Mouse (Mus musculus) MEL (cell line): ENCODE measurements around the gene Tpx2. TPM values are rescaled to one million over a fixed set of nuclear protein-coding genes. Genes with fewer than 3 reads are reported as not detected.

ENCODE experiments used
- DNase-seq: peaks from one replicate; pipeline ENCODE4 v3.0.0; 2011; ENCODE audit warnings: low read depth, low spot score
- H3K27ac ChIP-seq: 2 replicates; pipeline ENCODE4 v1.5.1; 2012; ENCODE audit warnings: low read depth, mild to moderate bottlenecking, control low read depth, low read length, moderate library complexity; ENCODE audit not compliant: control insufficient read depth
- H3K27me3 ChIP-seq, 2 experiments: fragments of 150-350 bp in 1 of 2; sonication (generic) in 1 of 2; 2 replicates each; pipeline ENCODE4 v1.6.1; 2012; ENCODE audit warnings: low read length in 2 of 2, mild to moderate bottlenecking in 2 of 2, improper control_type of control experiment in 1 of 2, moderate library complexity in 1 of 2; ENCODE audit not compliant: insufficient read depth in 2 of 2, control insufficient read depth in 1 of 2
- H3K36me3 ChIP-seq, 2 experiments: 2 replicates each; pipeline ENCODE4 v1.6.1; 2012 to 2014; ENCODE audit warnings: low read length in 2 of 2, improper control_type of control experiment in 1 of 2, inconsistent platforms in 1 of 2, mild to moderate bottlenecking in 1 of 2; ENCODE audit not compliant: insufficient read depth in 2 of 2, control insufficient read depth in 1 of 2
- H3K4me1 ChIP-seq, 2 experiments: fragments of 150-350 bp in 1 of 2; sonication (generic) in 1 of 2; 2 replicates each; pipeline ENCODE4 v1.6.1; 2012; ENCODE audit warnings: low read length in 2 of 2, improper control_type of control experiment in 1 of 2, mild to moderate bottlenecking in 1 of 2; ENCODE audit not compliant: insufficient read depth in 2 of 2, control insufficient read depth in 1 of 2
- H3K4me3 ChIP-seq, 2 experiments: fragments of 150-350 bp in 1 of 2; sonication (generic) in 1 of 2; 2 replicates each; pipeline ENCODE4 v1.5.1; 2012; ENCODE audit warnings: low read depth in 2 of 2, low read length in 2 of 2, mild to moderate bottlenecking in 2 of 2, moderate library complexity in 2 of 2, control low read depth in 1 of 2, improper control_type of control experiment in 1 of 2; ENCODE audit not compliant: control insufficient read depth in 1 of 2, insufficient read depth in 1 of 2
- H3K79me2 ChIP-seq: 2 replicates; pipeline ENCODE4 v1.6.1; 2012; ENCODE audit warnings: mild to moderate bottlenecking, low read length, moderate library complexity; ENCODE audit not compliant: control insufficient read depth, poor library complexity, insufficient read depth
- H3K9ac ChIP-seq: 2 replicates; pipeline ENCODE4 v1.6.1; 2012; ENCODE audit warnings: low read depth, mild to moderate bottlenecking, control low read depth, low read length, moderate library complexity; ENCODE audit not compliant: control insufficient read depth, poor library complexity, severe bottlenecking
- H3K9me3 ChIP-seq: fragments of 150-350 bp; sonication (generic); replicated peaks from 2 replicates; pipeline ENCODE4 v1.6.1; 2012; ENCODE audit warnings: mild to moderate bottlenecking, low read length, improper control_type of control experiment, moderate library complexity; ENCODE audit not compliant: insufficient read depth
- BHLHE40 ChIP-seq: IDR thresholded peaks from 2 replicates; pipeline ENCODE4 v1.6.1; 2012; ENCODE audit warnings: low read depth, mild to moderate bottlenecking, inconsistent platforms, low read length, improper control_type of control experiment, borderline replicate concordance
- CTCF ChIP-seq, 3 experiments: IDR thresholded peaks in 2 of 3; conservative IDR thresholded peaks in 1 of 3; 2 replicates each; pipeline ENCODE4 v1.5.1; 2011 to 2012; ENCODE audit warnings: low read length in 3 of 3, low read depth in 2 of 3, mild to moderate bottlenecking in 2 of 3, improper control_type of control experiment in 1 of 3, inconsistent platforms in 1 of 3, mixed read lengths in 1 of 3, moderate library complexity in 1 of 3; ENCODE audit not compliant: control insufficient read depth in 1 of 3, insufficient read depth in 1 of 3, poor library complexity in 1 of 3, severe bottlenecking in 1 of 3
- ELF1 ChIP-seq: IDR thresholded peaks from 2 replicates; pipeline ENCODE4 v1.6.1; 2014; ENCODE audit warnings: low read depth, mild to moderate bottlenecking, inconsistent platforms, low read length, improper control_type of control experiment, moderate library complexity
- EP300 ChIP-seq, 2 experiments: IDR thresholded peaks; 2 replicates each; pipeline ENCODE4 v1.6.1; 2011; ENCODE audit warnings: improper control_type of control experiment in 2 of 2, low read length in 2 of 2, low read depth in 1 of 2, mild to moderate bottlenecking in 1 of 2
- ETS1 ChIP-seq: IDR thresholded peaks from 2 replicates; pipeline ENCODE4 v1.6.1; 2012; ENCODE audit warnings: low read depth, mild to moderate bottlenecking, inconsistent platforms, low read length, improper control_type of control experiment, moderate library complexity
- GABPA ChIP-seq: IDR thresholded peaks from 2 replicates; pipeline ENCODE4 v1.6.1; 2012; ENCODE audit warnings: low read depth, mild to moderate bottlenecking, inconsistent platforms, low read length, improper control_type of control experiment, moderate library complexity
- GATA1 ChIP-seq: IDR thresholded peaks from 2 replicates; pipeline ENCODE4 v1.6.1; 2011; ENCODE audit warnings: low read depth, low read length, improper control_type of control experiment
- KAT2A ChIP-seq: conservative IDR thresholded peaks from 2 replicates; pipeline ENCODE4 v1.6.1; 2012; ENCODE audit warnings: low read depth, low read length, improper control_type of control experiment, inconsistent platforms
- MAZ ChIP-seq: IDR thresholded peaks from 2 replicates; pipeline ENCODE4 v1.6.1; 2012; ENCODE audit warnings: low read depth, mild to moderate bottlenecking, inconsistent platforms, low read length, improper control_type of control experiment
- MEF2A ChIP-seq: IDR thresholded peaks from 2 replicates; pipeline ENCODE4 v1.6.1; 2014; ENCODE audit warnings: low read depth, mild to moderate bottlenecking, inconsistent platforms, low read length, improper control_type of control experiment; ENCODE audit not compliant: poor library complexity, insufficient replicate concordance, severe bottlenecking; ENCODE audit errors: extremely low read depth
- MXI1 ChIP-seq: IDR thresholded peaks from 2 replicates; pipeline ENCODE4 v1.6.1; 2011; ENCODE audit warnings: mild to moderate bottlenecking, low read depth, low read length, improper control_type of control experiment
- NRF1 ChIP-seq: IDR thresholded peaks from 2 replicates; pipeline ENCODE4 v1.6.1; 2014; ENCODE audit warnings: low read depth, mild to moderate bottlenecking, inconsistent platforms, low read length, improper control_type of control experiment, moderate library complexity; ENCODE audit not compliant: poor library complexity, insufficient read depth, severe bottlenecking
- POLR2AphosphoS2 ChIP-seq: IDR thresholded peaks from 2 replicates; pipeline ENCODE4 v1.6.1; 2011; ENCODE audit warnings: low read length, improper control_type of control experiment
- TAL1 ChIP-seq: IDR thresholded peaks from 2 replicates; pipeline ENCODE4 v1.6.1; 2012; ENCODE audit warnings: mild to moderate bottlenecking, inconsistent platforms, low read length, moderate library complexity, mixed read lengths
- UBTF ChIP-seq: IDR thresholded peaks from 2 replicates; pipeline ENCODE4 v1.6.1; 2012; ENCODE audit warnings: low read depth, mild to moderate bottlenecking, inconsistent platforms, low read length, improper control_type of control experiment, moderate library complexity, borderline replicate concordance; ENCODE audit not compliant: insufficient read depth
- USF1 ChIP-seq: IDR thresholded peaks from 2 replicates; pipeline ENCODE4 v1.6.1; 2014; ENCODE audit warnings: low read depth, mild to moderate bottlenecking, inconsistent platforms, low read length, improper control_type of control experiment, moderate library complexity
- ZMIZ1 ChIP-seq: IDR thresholded peaks from 2 replicates; pipeline ENCODE4 v1.6.1; 2012; ENCODE audit warnings: low read depth, mild to moderate bottlenecking, inconsistent platforms, low read length, improper control_type of control experiment, moderate library complexity
- polyA plus RNA-seq, 2 experiments: library from polyadenylated mRNA; stranded (reverse) in 1 of 2; unstranded in 1 of 2; fragments of >175 nt in 1 of 2; fragments of >200 nt in 1 of 2; gene quantifications; 2 replicates each; pipeline versions ENCODE4 v1.2.1 to v1.2.4; 2012; ENCODE audit warnings: low replicate concordance in 2 of 2, low read depth in 1 of 2; ENCODE audit not compliant: insufficient read length in 2 of 2, insufficient read depth in 1 of 2, missing spikeins in 1 of 2
- total RNA-seq: library from RNA; depleted of rRNA; stranded (reverse); fragments of 300-350 nt; gene quantifications from 2 replicates; pipeline ENCODE4 v1.2.3, GENCODE M21; 2012; rRNA removed

The Tpx2 gene
- total and polyA plus RNA-seq, 3 experiments, result 59.3 to 131 TPM; not detected in 1

- no peaks in the 10 kb centered on the region for H3K9me3 ChIP-seq
- H3K27me3 ChIP-seq, result peaks cover 15 to 17% of the 10 kb centered on the region in 2 experiments
- H3K79me2 ChIP-seq, result no peaks in the 10 kb centered on the region
- H3K36me3 ChIP-seq, result no peaks in the 10 kb centered on the region
- no peaks in the 10 kb centered on the region for H3K4me1 ChIP-seq
- no peak overlapping the region for H3K27ac ChIP-seq
- H3K4me3 ChIP-seq, result no peak overlapping the region
- DNase-seq, result no peak
- H3K9ac ChIP-seq, result no peak overlapping the region
- no peak for TF ChIP-seq POLR2AphosphoS2
- TF ChIP-seq UBTF, result no peak
- no peak for TF ChIP-seq USF1
- no peak for TF ChIP-seq NRF1
- TF ChIP-seq GATA1, result no peak
- no peak for TF ChIP-seq BHLHE40
- no peak for TF ChIP-seq TAL1
- TF ChIP-seq ELF1, result no peak
- no peak for TF ChIP-seq KAT2A
These were observed 95.8 kb downstream of the Tpx2 start for GRCm38 (mm10) chr2:152943568-152943967.

- Histone ChIP-seq H3K27me3 (peaks cover 15 to 16% of the 10 kb centered on the region in 2 experiments), H3K27ac (no peak overlapping the region), H3K9me3 (no peaks in the 10 kb centered on the region), H3K4me3 (no peak overlapping the region), H3K36me3 (no peaks in the 10 kb centered on the region), H3K9ac (no peak overlapping the region), H3K79me2 (no peaks in the 10 kb centered on the region), H3K4me1 (no peaks in the 10 kb centered on the region)
- no peak for TF ChIP-seq POLR2AphosphoS2
- TF ChIP-seq ETS1, result no peak
- TF ChIP-seq KAT2A, result no peak
- no peak for TF ChIP-seq MAZ
- no peak for TF ChIP-seq GABPA
- no peak for TF ChIP-seq ZMIZ1
- TF ChIP-seq MXI1, result no peak
- no peak for TF ChIP-seq TAL1
- TF ChIP-seq USF1, result no peak
- no peak for TF ChIP-seq UBTF
- TF ChIP-seq CTCF (IDR thresholded peaks at IDR 0.05 in 2 of 3, conservative IDR thresholded peaks at IDR 0.05 in 1 of 3; ENCODE audit: control insufficient read depth in 1 of 3, insufficient read depth in 1 of 3, low read depth in 2 of 3, low read length in 3 of 3, poor library complexity in 1 of 3, severe bottlenecking in 1 of 3), result no peak
- no peak for TF ChIP-seq MEF2A
- no peak for TF ChIP-seq EP300 (IDR thresholded peaks at IDR 0.05; ENCODE audit: low read depth in 1 of 2, low read length in 2 of 2)
- DNase-seq, result no peak
These were observed 96.2 kb downstream of the Tpx2 start for GRCm38 (mm10) chr2:152944013-152944412.

Other genes with a start within 250 kb of the Tpx2 start
- gene Defb45, start 248.6 kb upstream of the Tpx2 start, total RNA-seq, result not detected in 2 replicates
- gene Defb45, start 248.6 kb upstream of the Tpx2 start, polyA plus RNA-seq, result not detected
- not detected in 2 replicates for gene Defb36, start 243.6 kb upstream of the Tpx2 start, total RNA-seq
- not detected for gene Defb36, start 243.6 kb upstream of the Tpx2 start, polyA plus RNA-seq
- gene Defb25, start 224.9 kb upstream of the Tpx2 start, total RNA-seq, result not detected in 2 replicates
- not detected for gene Defb25, start 224.9 kb upstream of the Tpx2 start, polyA plus RNA-seq
- gene Rem1, start 221.0 kb upstream of the Tpx2 start, total RNA-seq, result not detected in 2 replicates
- gene Rem1, start 221.0 kb upstream of the Tpx2 start, polyA plus RNA-seq, result not detected
- gene H13, start 178.5 kb upstream of the Tpx2 start, total RNA-seq, result 73.8 and 82.7 TPM in 2 replicates
- gene H13, start 178.5 kb upstream of the Tpx2 start, polyA plus RNA-seq, result 100 to 1,000 TPM; 139 to 421 TPM
- gene Mcts2, start 160.9 kb upstream of the Tpx2 start, total RNA-seq, result 1.6 and 2.7 TPM in 2 replicates
- 1 to 10 TPM in 1 of 2 experiments, not detected in 1; 3.0 TPM for gene Mcts2, start 160.9 kb upstream of the Tpx2 start, polyA plus RNA-seq
- 59.8 and 102 TPM in 2 replicates for gene Id1, start 111.7 kb upstream of the Tpx2 start, total RNA-seq
- 100 to 1,000 TPM in 1 of 2 experiments, not detected in 1; 486 TPM for gene Id1, start 111.7 kb upstream of the Tpx2 start, polyA plus RNA-seq
- not detected in 2 replicates for gene Cox4i2, start 93.8 kb upstream of the Tpx2 start, total RNA-seq
- gene Cox4i2, start 93.8 kb upstream of the Tpx2 start, polyA plus RNA-seq, result under 1 TPM in 1 of 2 experiments, not detected in 1; 0.17 TPM
- gene Bcl2l1, start 16.2 kb upstream of the Tpx2 start, total RNA-seq, result 4.8 and 6.5 TPM in 2 replicates
- 10 to 100 TPM in 1 of 2 experiments, not detected in 1; 23.9 TPM for gene Bcl2l1, start 16.2 kb upstream of the Tpx2 start, polyA plus RNA-seq
- not detected in 2 replicates for gene Mylk2, start 63.4 kb downstream of the Tpx2 start, total RNA-seq
- gene Mylk2, start 63.4 kb downstream of the Tpx2 start, polyA plus RNA-seq, result not detected
- gene Foxs1, start 85.2 kb downstream of the Tpx2 start, total RNA-seq, result not detected in 2 replicates
- not detected for gene Foxs1, start 85.2 kb downstream of the Tpx2 start, polyA plus RNA-seq
- not detected in 2 replicates for gene Dusp15, start 103.7 kb downstream of the Tpx2 start, total RNA-seq
- gene Dusp15, start 103.7 kb downstream of the Tpx2 start, polyA plus RNA-seq, result not detected
- 0.10 and 0.19 TPM in 2 replicates for gene Ttll9, start 114.5 kb downstream of the Tpx2 start, total RNA-seq
- gene Ttll9, start 114.5 kb downstream of the Tpx2 start, polyA plus RNA-seq, result under 1 TPM in 1 of 2 experiments, not detected in 1; 0.07 TPM
- 48.3 and 62.2 TPM in 2 replicates for gene Pdrg1, start 167.5 kb downstream of the Tpx2 start, total RNA-seq
- 10 to 100 TPM in 1 of 2 experiments, not detected in 1; 67.2 TPM for gene Pdrg1, start 167.5 kb downstream of the Tpx2 start, polyA plus RNA-seq
- gene Xkr7, start 183.9 kb downstream of the Tpx2 start, total RNA-seq, result not detected in 2 replicates
- gene Xkr7, start 183.9 kb downstream of the Tpx2 start, polyA plus RNA-seq, result not detected
- not detected in 2 replicates for gene Ccm2l, start 218.0 kb downstream of the Tpx2 start, total RNA-seq
- gene Ccm2l, start 218.0 kb downstream of the Tpx2 start, polyA plus RNA-seq, result not detected